8 mouse cellular contexts compared by ENCODE assay signal in the genomic region with DNA sequence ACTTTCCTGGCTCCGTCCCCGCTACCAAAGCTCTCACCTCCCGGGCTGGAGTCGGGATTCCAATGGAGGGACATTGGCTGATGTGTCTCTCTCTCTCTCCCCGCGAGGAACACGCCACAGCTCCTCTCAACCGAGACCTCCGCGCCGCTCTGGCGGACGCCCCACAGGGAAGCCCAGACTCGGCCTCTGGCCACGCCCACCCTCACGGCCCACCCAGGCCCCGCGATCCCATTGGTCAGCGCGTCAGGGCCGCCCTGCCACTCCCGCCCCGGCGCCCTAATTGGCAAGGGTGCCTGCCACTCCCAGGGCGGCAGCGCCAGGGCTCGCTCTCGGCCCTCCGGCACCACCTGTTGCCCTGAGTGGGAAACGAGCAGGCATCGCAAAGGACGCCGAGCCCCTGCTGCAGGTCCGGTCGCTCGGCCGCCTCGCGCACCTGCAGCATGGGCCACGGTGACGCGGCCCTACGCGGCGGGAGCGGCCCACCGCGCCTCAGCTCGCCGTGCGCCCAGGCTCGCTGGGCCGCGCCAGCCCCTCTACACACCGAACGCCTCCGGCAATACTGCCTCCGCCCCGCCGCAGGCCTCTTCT. TPM values are rescaled to one million over a fixed set of nuclear protein-coding genes. Genes with fewer than 3 reads are reported as not detected.
DNase-seq lines count a peak whose midpoint lies in the region; TF ChIP-seq lines count a peak whose summit lies in the region.

No protein-coding gene starts in this region.

- peak; percentile 72 for TF ChIP-seq CTCF in gastrocnemius, adult 2 months (IDR thresholded peaks at IDR 0.05)

- peaks cover 31% of the 10 kb centered on the region for H3K36me3 ChIP-seq in megakaryocyte, embryonic 14.5 days (replicated peaks; ENCODE audit: low read length)

- H3K9me3 ChIP-seq in megakaryocyte, embryonic 14.5 days = no peaks in the 10 kb centered on the region

- no peaks in the 10 kb centered on the region for H3K27me3 ChIP-seq in megakaryocyte, embryonic 14.5 days (replicated peaks)

- peak; percentile 89 for DNase-seq in WW6 (ENCODE audit: low read depth, low spot score)
- DNase-seq in cerebellum, postnatal 4 days (ENCODE audit: low spot score in 2 of 2) = peak; percentile 96 to 99
- peak; percentile 100 for DNase-seq in gastrocnemius, adult 2 months
- DNase-seq in hindlimb bud, embryonic 11.5 days (ENCODE audit: extremely low spot score, low read depth, low spot score) = peak; percentile 53
- peak; percentile 91 to 97 for DNase-seq in left cerebral cortex, adult 8-10 months (ENCODE audit: low spot score in 2 of 2)
- peak; percentile 98 to 99 for DNase-seq in right cerebral cortex, postnatal 10 days (ENCODE audit: low spot score in 2 of 2)
- peak; percentile 98 for DNase-seq in urinary bladder, postnatal 25 days (ENCODE audit: low spot score)

- peaks cover 31% of the 10 kb centered on the region for H3K4me1 ChIP-seq in megakaryocyte, embryonic 14.5 days

- intact Hi-C loops in gastrocnemius, adult 2 months (cut with DNase I) = loop anchor here (2.0 to 5.0 kb wide), 2 partner anchors 55 to 373 kb away; no protein-coding TSS in a partner anchor

- peak overlapping the region; percentile 98 for H3K27ac ChIP-seq in gastrocnemius, adult 2 months

- H3K4me3 ChIP-seq in gastrocnemius, adult 2 months = peak overlapping the region; percentile 82
- peak overlapping the region; percentile 95 for H3K4me3 ChIP-seq in megakaryocyte, embryonic 14.5 days (replicated peaks)

RNA-seq across cellular contexts. Expression of a gene that starts 0.5 kb away (rescaled TPM):
- total RNA-seq in gastrocnemius, adult 2 months (2021) = 10 to 100 TPM; 24.4 to 26.9 TPM
- total RNA-seq in left cerebral cortex, adult 8-10 months (2022) = 10 to 100 TPM; 39.2 to 44.6 (median 40.7) TPM
- polyA plus RNA-seq in megakaryocyte, embryonic 14.5 days (2012; ENCODE audit: insufficient read depth, low replicate concordance) = 22.3 and 34.7 TPM in 2 replicates

Comparison
In these comparisons a context has a peak if more than half of its experiments do, and no peak if none do; other contexts are left out.
1. Peak in every context shown above with its lines: DNase-seq, H3K4me3 ChIP-seq and H3K27ac ChIP-seq.